Mouse (Mus musculus): ENCODE measurements at regions not wholly inside any gene's neighbourhood (a gene's known extent, or its start where the extent isn't known, plus 50 kb on each side); places are given as distances from the start of the nearest gene placed in this dataset.

- Histone ChIP-seq H3K36me3 (ENCODE audit: control insufficient read depth, insufficient read depth, low read length) (no peaks in the 10 kb centered on the region), H3K79me2 (replicated peaks; ENCODE audit: control insufficient read depth, insufficient read depth, low read length) (no peaks in the 10 kb centered on the region), H3K4me3 (no peak overlapping the region), H3K4me1 (ENCODE audit: control insufficient read depth, insufficient read depth, low read length) (peaks cover 9% of the 10 kb centered on the region), H3K27ac (no peak overlapping the region), H3K27me3 (ENCODE audit: control insufficient read depth, insufficient read depth, low read length) (no peaks in the 10 kb centered on the region), H3K9ac (ENCODE audit: low read depth, low read length) (no peak overlapping the region)
- intact Hi-C loops (cut with DNase I) = no loop called here
- WGBS = 88% methylated on average over 3 of the region's 3 CpGs
- no peak for DNase-seq
- TF ChIP-seq CTCF (IDR thresholded peaks at IDR 0.05) (no peak), EP300 (IDR thresholded peaks at IDR 0.05; ENCODE audit: insufficient read depth, low read depth, low read length) (no peak), POLR2A (IDR thresholded peaks at IDR 0.05; ENCODE audit: insufficient read depth, low read depth, low read length) (no peak)
These were observed 64.6 kb upstream of the Ctnnb1 start for GRCm38 (mm10) chr9:120864410-120864809.

GRCm38 (mm10) chr9:120866251-120866650 lies 62.8 kb upstream of the Ctnnb1 start:
- DNase-seq = no peak
- H3K79me2 ChIP-seq (replicated peaks; ENCODE audit: control insufficient read depth, insufficient read depth, low read length) = no peaks in the 10 kb centered on the region
- intact Hi-C loops (cut with DNase I) = no loop called here
- H3K27me3 ChIP-seq (ENCODE audit: control insufficient read depth, insufficient read depth, low read length) = no peaks in the 10 kb centered on the region
- 52% methylated on average over 5 of the region's 5 CpGs for WGBS
- H3K27ac ChIP-seq = no peak overlapping the region
- H3K4me1 ChIP-seq (ENCODE audit: control insufficient read depth, insufficient read depth, low read length) = peaks cover 14% of the 10 kb centered on the region
- H3K9ac ChIP-seq (ENCODE audit: low read depth, low read length) = no peak overlapping the region
- TF ChIP-seq POLR2A (IDR thresholded peaks at IDR 0.05; ENCODE audit: insufficient read depth, low read depth, low read length) (no peak), EP300 (IDR thresholded peaks at IDR 0.05; ENCODE audit: insufficient read depth, low read depth, low read length) (no peak), CTCF (IDR thresholded peaks at IDR 0.05) (no peak)
- H3K4me3 ChIP-seq = no peak overlapping the region
- no peaks in the 10 kb centered on the region for H3K36me3 ChIP-seq (ENCODE audit: control insufficient read depth, insufficient read depth, low read length)

- DNase-seq = peak in 1 of 2 experiments; percentile 51
- peaks cover 14% of the 10 kb centered on the region for H3K4me1 ChIP-seq (ENCODE audit: control insufficient read depth, insufficient read depth, low read length)
These were observed 62.3 kb upstream of the Ctnnb1 start for GRCm38 (mm10) chr9:120866709-120867108.

GRCm38 (mm10) chr9:120867861-120868260 lies 61.2 kb upstream of the Ctnnb1 start:
- peaks cover 14% of the 10 kb centered on the region for H3K4me1 ChIP-seq (ENCODE audit: control insufficient read depth, insufficient read depth, low read length)
- DNase-seq = no peak
- H3K9ac ChIP-seq (ENCODE audit: low read depth, low read length) = no peak overlapping the region
- intact Hi-C loops (cut with DNase I) = no loop called here
- H3K36me3 ChIP-seq (ENCODE audit: control insufficient read depth, insufficient read depth, low read length) = no peaks in the 10 kb centered on the region
- no peak overlapping the region for H3K27ac ChIP-seq
- H3K27me3 ChIP-seq (ENCODE audit: control insufficient read depth, insufficient read depth, low read length) = no peaks in the 10 kb centered on the region
- no peak for TF ChIP-seq EP300 (IDR thresholded peaks at IDR 0.05; ENCODE audit: insufficient read depth, low read depth, low read length)
- no peak for TF ChIP-seq CTCF (IDR thresholded peaks at IDR 0.05)
- TF ChIP-seq POLR2A (IDR thresholded peaks at IDR 0.05; ENCODE audit: insufficient read depth, low read depth, low read length) = no peak
- H3K79me2 ChIP-seq (replicated peaks; ENCODE audit: control insufficient read depth, insufficient read depth, low read length) = no peaks in the 10 kb centered on the region
- H3K4me3 ChIP-seq = no peak overlapping the region
- WGBS = 87% methylated on average over 2 of the region's 2 CpGs

More at GRCm38 (mm10) chr9:120866709-120867108, 62.3 kb upstream of the Ctnnb1 start:
- Histone ChIP-seq H3K4me3 (no peak overlapping the region), H3K27me3 (ENCODE audit: control insufficient read depth, insufficient read depth, low read length) (no peaks in the 10 kb centered on the region), H3K9ac (ENCODE audit: low read depth, low read length) (no peak overlapping the region), H3K27ac (no peak overlapping the region), H3K79me2 (replicated peaks; ENCODE audit: control insufficient read depth, insufficient read depth, low read length) (no peaks in the 10 kb centered on the region), H3K36me3 (ENCODE audit: control insufficient read depth, insufficient read depth, low read length) (no peaks in the 10 kb centered on the region)
- 36% methylated on average over 4 of the region's 4 CpGs for WGBS
- no peak for TF ChIP-seq CTCF (IDR thresholded peaks at IDR 0.05)
- TF ChIP-seq POLR2A (IDR thresholded peaks at IDR 0.05; ENCODE audit: insufficient read depth, low read depth, low read length) = no peak
- no peak for TF ChIP-seq EP300 (IDR thresholded peaks at IDR 0.05; ENCODE audit: insufficient read depth, low read depth, low read length)
- intact Hi-C loops (cut with DNase I) = no loop called here

- peaks cover 14% of the 10 kb centered on the region for H3K4me1 ChIP-seq (ENCODE audit: control insufficient read depth, insufficient read depth, low read length)
- intact Hi-C loops (cut with DNase I) = no loop called here
- DNase-seq = no peak
- H3K9ac ChIP-seq (ENCODE audit: low read depth, low read length) = no peak overlapping the region
- no peaks in the 10 kb centered on the region for H3K79me2 ChIP-seq (replicated peaks; ENCODE audit: control insufficient read depth, insufficient read depth, low read length)
- WGBS = 67% methylated on average over 4 of the region's 4 CpGs
- H3K27me3 ChIP-seq (ENCODE audit: control insufficient read depth, insufficient read depth, low read length) = no peaks in the 10 kb centered on the region
- H3K36me3 ChIP-seq (ENCODE audit: control insufficient read depth, insufficient read depth, low read length) = no peaks in the 10 kb centered on the region
- H3K27ac ChIP-seq = no peak overlapping the region
- no peak overlapping the region for H3K4me3 ChIP-seq
- TF ChIP-seq CTCF (IDR thresholded peaks at IDR 0.05) (no peak), POLR2A (IDR thresholded peaks at IDR 0.05; ENCODE audit: insufficient read depth, low read depth, low read length) (no peak), EP300 (IDR thresholded peaks at IDR 0.05; ENCODE audit: insufficient read depth, low read depth, low read length) (no peak)
These were observed 60.7 kb upstream of the Ctnnb1 start for GRCm38 (mm10) chr9:120868330-120868729.

- Histone ChIP-seq H3K9ac (ENCODE audit: low read depth, low read length) (peak overlapping the region; percentile 19), H3K4me3 (peak overlapping the region; percentile 10; the same call in 1 of the 2 replicates), H3K4me1 (ENCODE audit: control insufficient read depth, insufficient read depth, low read length) (peaks cover 14% of the 10 kb centered on the region), H3K27ac (peak overlapping the region; percentile 64), H3K36me3 (ENCODE audit: control insufficient read depth, insufficient read depth, low read length) (no peaks in the 10 kb centered on the region), H3K79me2 (replicated peaks; ENCODE audit: control insufficient read depth, insufficient read depth, low read length) (no peaks in the 10 kb centered on the region), H3K27me3 (ENCODE audit: control insufficient read depth, insufficient read depth, low read length) (no peaks in the 10 kb centered on the region)
- TF ChIP-seq EP300 (IDR thresholded peaks at IDR 0.05; ENCODE audit: insufficient read depth, low read depth, low read length) (no peak), CTCF (IDR thresholded peaks at IDR 0.05) (no peak), POLR2A (IDR thresholded peaks at IDR 0.05; ENCODE audit: insufficient read depth, low read depth, low read length) (no peak)
- intact Hi-C loops (cut with DNase I) = no loop called here
- DNase-seq = peak in 1 of 2 experiments; percentile 32
- 9% methylated on average over 19 of the region's 19 CpGs for WGBS
These were observed 59.5 kb upstream of the Ctnnb1 start for GRCm38 (mm10) chr9:120869432-120870081.
